Mouse (Mus musculus): ENCODE measurements at regions not wholly inside any gene's neighbourhood (a gene's known extent, or its start where the extent isn't known, plus 50 kb on each side); places are given as distances from the start of the nearest gene placed in this dataset.
"Not testable (repeated sequence)": the region's sequence is repeated elsewhere in the genome, so short reads cannot be mapped to it uniquely, and the experiment has no call there.

GRCm38 (mm10) chr8:78118493-78118892 is 94.6 kb upstream of the Ttc29 start:
- H3K9me3 ChIP-seq (ENCODE audit: control insufficient read depth, low read length), result no peaks in the 10 kb centered on the region
- WGBS, result 90% methylated on average over 9 of the region's 9 CpGs
- H3K27me3 ChIP-seq (ENCODE audit: control insufficient read depth, insufficient read depth, low read length), result no peaks in the 10 kb centered on the region

GRCm38 (mm10) chr8:78119682-78120081 is 93.4 kb upstream of the Ttc29 start:
- Histone ChIP-seq H3K9ac (ENCODE audit: low read depth, low read length) (no peak overlapping the region), H3K4me2 (replicated peaks; ENCODE audit: low read depth, low read length) (no peak overlapping the region), H3K27ac (ENCODE audit: low read depth, low read length) (no peak overlapping the region), H3K9me3 (ENCODE audit: control insufficient read depth, low read length) (no peaks in the 10 kb centered on the region), H3K4me3 (ENCODE audit: low read length) (no peak overlapping the region), H3K36me3 (ENCODE audit: control insufficient read depth, insufficient read depth, low read length) (no peaks in the 10 kb centered on the region), H3K27me3 (ENCODE audit: control insufficient read depth, insufficient read depth, low read length) (no peaks in the 10 kb centered on the region), H3K4me1 (ENCODE audit: control insufficient read depth, insufficient read depth, low read length) (no peaks in the 10 kb centered on the region)
- ATAC-seq (ENCODE audit: low FRiP score, low TSS enrichment), result no peak
- WGBS, result 76% methylated on average over 11 of the region's 11 CpGs

More at GRCm38 (mm10) chr8:78118493-78118892, 94.6 kb upstream of the Ttc29 start:
- Histone ChIP-seq H3K9ac (ENCODE audit: low read depth, low read length) (no peak overlapping the region), H3K27ac (ENCODE audit: low read depth, low read length) (no peak overlapping the region), H3K4me1 (ENCODE audit: control insufficient read depth, insufficient read depth, low read length) (no peaks in the 10 kb centered on the region), H3K4me2 (replicated peaks; ENCODE audit: low read depth, low read length) (no peak overlapping the region), H3K4me3 (ENCODE audit: low read length) (no peak overlapping the region), H3K36me3 (ENCODE audit: control insufficient read depth, insufficient read depth, low read length) (no peaks in the 10 kb centered on the region)
- no peak for ATAC-seq (ENCODE audit: low FRiP score, low TSS enrichment)

GRCm38 (mm10) chr8:78124248-78124647 is 88.8 kb upstream of the Ttc29 start:
- H3K27me3 ChIP-seq (ENCODE audit: control insufficient read depth, insufficient read depth, low read length), result no peaks in the 10 kb centered on the region
- no peak overlapping the region for H3K4me3 ChIP-seq (ENCODE audit: low read length)

GRCm38 (mm10) chr8:78127852-78128251 is 85.2 kb upstream of the Ttc29 start:
- Histone ChIP-seq H3K36me3 (ENCODE audit: control insufficient read depth, insufficient read depth, low read length) (no peaks in the 10 kb centered on the region), H3K4me1 (ENCODE audit: control insufficient read depth, insufficient read depth, low read length) (no peaks in the 10 kb centered on the region), H3K27me3 (ENCODE audit: control insufficient read depth, insufficient read depth, low read length) (no peaks in the 10 kb centered on the region), H3K9me3 (ENCODE audit: control insufficient read depth, low read length) (no peaks in the 10 kb centered on the region), H3K4me2 (replicated peaks; ENCODE audit: low read depth, low read length) (no peak overlapping the region), H3K27ac (ENCODE audit: low read depth, low read length) (no peak overlapping the region), H3K9ac (ENCODE audit: low read depth, low read length) (no peak overlapping the region), H3K4me3 (ENCODE audit: low read length) (no peak overlapping the region)
- no peak for ATAC-seq (ENCODE audit: low FRiP score, low TSS enrichment)
- 29% methylated on average over 2 of the region's 2 CpGs for WGBS

More at GRCm38 (mm10) chr8:78124248-78124647, 88.8 kb upstream of the Ttc29 start:
- 52% methylated on average over 5 of the region's 5 CpGs for WGBS
- no peaks in the 10 kb centered on the region for H3K36me3 ChIP-seq (ENCODE audit: control insufficient read depth, insufficient read depth, low read length)
- no peak overlapping the region for H3K9ac ChIP-seq (ENCODE audit: low read depth, low read length)
- ATAC-seq (ENCODE audit: low FRiP score, low TSS enrichment), result no peak
- H3K9me3 ChIP-seq (ENCODE audit: control insufficient read depth, low read length), result no peaks in the 10 kb centered on the region
- H3K4me2 ChIP-seq (replicated peaks; ENCODE audit: low read depth, low read length), result no peak overlapping the region
- H3K4me1 ChIP-seq (ENCODE audit: control insufficient read depth, insufficient read depth, low read length), result no peaks in the 10 kb centered on the region
- no peak overlapping the region for H3K27ac ChIP-seq (ENCODE audit: low read depth, low read length)

- H3K9me3 ChIP-seq (ENCODE audit: control insufficient read depth, low read length), result no peaks in the 10 kb centered on the region
- ATAC-seq (ENCODE audit: low FRiP score, low TSS enrichment), result no peak
- no peaks in the 10 kb centered on the region for H3K4me1 ChIP-seq (ENCODE audit: control insufficient read depth, insufficient read depth, low read length)
- no peak overlapping the region for H3K27ac ChIP-seq (ENCODE audit: low read depth, low read length)
- no peaks in the 10 kb centered on the region for H3K36me3 ChIP-seq (ENCODE audit: control insufficient read depth, insufficient read depth, low read length)
- H3K4me2 ChIP-seq (replicated peaks; ENCODE audit: low read depth, low read length), result no peak overlapping the region
- H3K9ac ChIP-seq (ENCODE audit: low read depth, low read length), result no peak overlapping the region
- H3K27me3 ChIP-seq (ENCODE audit: control insufficient read depth, insufficient read depth, low read length), result no peaks in the 10 kb centered on the region
- H3K4me3 ChIP-seq (ENCODE audit: low read length), result no peak overlapping the region
- WGBS, result 74% methylated on average over 5 of the region's 5 CpGs
Observed at GRCm38 (mm10) chr8:78129061-78129460, 84.0 kb upstream of the Ttc29 start.

GRCm38 (mm10) chr8:78139514-78139913 is 73.6 kb upstream of the Ttc29 start:
- not testable (repeated sequence) for H3K4me3 ChIP-seq (ENCODE audit: low read length); H3K4me1 ChIP-seq (ENCODE audit: control insufficient read depth, insufficient read depth, low read length); H3K36me3 ChIP-seq (ENCODE audit: control insufficient read depth, insufficient read depth, low read length); H3K27ac ChIP-seq (ENCODE audit: low read depth, low read length); ATAC-seq (ENCODE audit: low FRiP score, low TSS enrichment); H3K9ac ChIP-seq (ENCODE audit: low read depth, low read length); H3K4me2 ChIP-seq (replicated peaks; ENCODE audit: low read depth, low read length); H3K27me3 ChIP-seq (ENCODE audit: control insufficient read depth, insufficient read depth, low read length); H3K9me3 ChIP-seq (ENCODE audit: control insufficient read depth, low read length)
- WGBS, result 39% methylated on average over 12 of the region's 15 CpGs

GRCm38 (mm10) chr8:78147170-78147569 is 65.9 kb upstream of the Ttc29 start:
- no peak overlapping the region for H3K4me3 ChIP-seq (ENCODE audit: low read length)
- H3K27me3 ChIP-seq (ENCODE audit: control insufficient read depth, insufficient read depth, low read length), result no peaks in the 10 kb centered on the region
- 77% methylated on average over 5 of the region's 6 CpGs for WGBS
- H3K36me3 ChIP-seq (ENCODE audit: control insufficient read depth, insufficient read depth, low read length), result no peaks in the 10 kb centered on the region
- no peak overlapping the region for H3K27ac ChIP-seq (ENCODE audit: low read depth, low read length)
- H3K9ac ChIP-seq (ENCODE audit: low read depth, low read length), result no peak overlapping the region
- H3K4me2 ChIP-seq (replicated peaks; ENCODE audit: low read depth, low read length), result no peak overlapping the region
- no peak for ATAC-seq (ENCODE audit: low FRiP score, low TSS enrichment)
- H3K4me1 ChIP-seq (ENCODE audit: control insufficient read depth, insufficient read depth, low read length), result no peaks in the 10 kb centered on the region
- no peaks in the 10 kb centered on the region for H3K9me3 ChIP-seq (ENCODE audit: control insufficient read depth, low read length)

GRCm38 (mm10) chr8:78148006-78148405 is 65.1 kb upstream of the Ttc29 start:
- Histone ChIP-seq H3K9ac (ENCODE audit: low read depth, low read length) (no peak overlapping the region), H3K4me2 (replicated peaks; ENCODE audit: low read depth, low read length) (no peak overlapping the region), H3K9me3 (ENCODE audit: control insufficient read depth, low read length) (no peaks in the 10 kb centered on the region), H3K4me3 (ENCODE audit: low read length) (no peak overlapping the region), H3K4me1 (ENCODE audit: control insufficient read depth, insufficient read depth, low read length) (no peaks in the 10 kb centered on the region), H3K27ac (ENCODE audit: low read depth, low read length) (no peak overlapping the region), H3K36me3 (ENCODE audit: control insufficient read depth, insufficient read depth, low read length) (no peaks in the 10 kb centered on the region), H3K27me3 (ENCODE audit: control insufficient read depth, insufficient read depth, low read length) (no peaks in the 10 kb centered on the region)
- WGBS, result 77% methylated on average over 2 of the region's 2 CpGs
- no peak for ATAC-seq (ENCODE audit: low FRiP score, low TSS enrichment)

GRCm38 (mm10) chr8:78154873-78155272 is 58.2 kb upstream of the Ttc29 start:
- Histone ChIP-seq H3K4me2 (replicated peaks; ENCODE audit: low read depth, low read length) (no peak overlapping the region), H3K36me3 (ENCODE audit: control insufficient read depth, insufficient read depth, low read length) (no peaks in the 10 kb centered on the region), H3K4me1 (ENCODE audit: control insufficient read depth, insufficient read depth, low read length) (no peaks in the 10 kb centered on the region), H3K4me3 (ENCODE audit: low read length) (no peak overlapping the region), H3K27ac (ENCODE audit: low read depth, low read length) (no peak overlapping the region), H3K9ac (ENCODE audit: low read depth, low read length) (no peak overlapping the region), H3K27me3 (ENCODE audit: control insufficient read depth, insufficient read depth, low read length) (no peaks in the 10 kb centered on the region), H3K9me3 (ENCODE audit: control insufficient read depth, low read length) (no peaks in the 10 kb centered on the region)
- 48% methylated on average over 8 of the region's 8 CpGs for WGBS
- ATAC-seq (ENCODE audit: low FRiP score, low TSS enrichment), result no peak

- no peaks in the 10 kb centered on the region for H3K4me1 ChIP-seq (ENCODE audit: control insufficient read depth, insufficient read depth, low read length)
- no peak overlapping the region for H3K27ac ChIP-seq (ENCODE audit: low read depth, low read length)
- no peaks in the 10 kb centered on the region for H3K9me3 ChIP-seq (ENCODE audit: control insufficient read depth, low read length)
- H3K27me3 ChIP-seq (ENCODE audit: control insufficient read depth, insufficient read depth, low read length), result no peaks in the 10 kb centered on the region
- H3K4me3 ChIP-seq (ENCODE audit: low read length), result no peak overlapping the region
- no peak for ATAC-seq (ENCODE audit: low FRiP score, low TSS enrichment)
- no peak overlapping the region for H3K4me2 ChIP-seq (replicated peaks; ENCODE audit: low read depth, low read length)
- no peak overlapping the region for H3K9ac ChIP-seq (ENCODE audit: low read depth, low read length)
- no peaks in the 10 kb centered on the region for H3K36me3 ChIP-seq (ENCODE audit: control insufficient read depth, insufficient read depth, low read length)
- 32% methylated on average over 1 of the region's 1 CpGs for WGBS
Observed at GRCm38 (mm10) chr8:78162046-78162445, 51.1 kb upstream of the Ttc29 start.

All from kidney, embryonic 14.5 days (tissue).